Mouse (Mus musculus) limb, embryonic 14.5 days (tissue): ENCODE results near the gene Slc35f2. TPM values are rescaled to one million over a fixed set of nuclear protein-coding genes. Genes with fewer than 3 reads are reported as not detected.

Experiments
- ATAC-seq: fragments of 200-750 bp; cut with Nextera tagmentation; 2 replicates; pipeline ENCODE4 v1.8.0; 2017; ENCODE audit warnings: low read depth, moderate number of reproducible peaks, moderate TSS enrichment; ENCODE audit not compliant: low FRiP score
- DNase-seq: peaks from one replicate; pipeline ENCODE4 v3.0.0-alpha.2; 2015; ENCODE audit warnings: low spot score
- H3K27ac ChIP-seq: fragments of 300-500 bp; sonication (generic); replicated peaks from 2 replicates; pipeline ENCODE4 v1.5.1; 2014; ENCODE audit warnings: low read depth, mild to moderate bottlenecking, low read length, moderate library complexity, mixed read lengths
- H3K27me3 ChIP-seq: fragments of 300-500 bp; sonication (generic); 2 replicates; pipeline ENCODE4 v1.6.1; 2014; ENCODE audit warnings: low read length, mixed read lengths; ENCODE audit not compliant: control insufficient read depth, insufficient read depth
- H3K36me3 ChIP-seq: fragments of 300-500 bp; sonication (generic); 2 replicates; pipeline ENCODE4 v1.6.1; 2014; ENCODE audit warnings: mild to moderate bottlenecking, low read length, moderate library complexity, mixed read lengths; ENCODE audit not compliant: control insufficient read depth, insufficient read depth
- H3K4me1 ChIP-seq: fragments of 300-500 bp; sonication (generic); 2 replicates; pipeline ENCODE4 v1.6.1; 2014; ENCODE audit warnings: antibody characterized with exemption, low read length, mixed read lengths; ENCODE audit not compliant: control insufficient read depth, insufficient read depth
- H3K4me2 ChIP-seq: fragments of 300-500 bp; sonication (generic); replicated peaks from 2 replicates; pipeline ENCODE4 v1.6.1; 2014; ENCODE audit warnings: low read depth, mild to moderate bottlenecking, low read length, moderate library complexity; ENCODE audit not compliant: severe bottlenecking
- H3K4me3 ChIP-seq: fragments of 300-500 bp; sonication (generic); replicated peaks from 2 replicates; pipeline ENCODE4 v1.5.1; 2014; ENCODE audit warnings: low read length
- H3K9ac ChIP-seq: fragments of 300-500 bp; sonication (generic); 2 replicates; pipeline ENCODE4 v1.6.1; 2014; ENCODE audit warnings: mild to moderate bottlenecking, low read depth, low read length, moderate library complexity; ENCODE audit not compliant: severe bottlenecking
- H3K9me3 ChIP-seq: fragments of 300-500 bp; sonication (generic); 2 replicates; pipeline ENCODE4 v1.6.1; 2016; ENCODE audit warnings: low read length; ENCODE audit not compliant: control insufficient read depth
- POLR2A ChIP-seq: fragments of 200-500 bp; IDR thresholded peaks from 2 replicates; pipeline ENCODE4 v1.8.0; 2012; ENCODE audit warnings: inconsistent platforms, mild to moderate bottlenecking, moderate library complexity, borderline replicate concordance; ENCODE audit not compliant: insufficient read depth, insufficient read length; ENCODE audit errors: extremely low read depth
- WGBS: fragments of 180-500 bp; shearing (Covaris S2); extraction: QIAGEN DNeasy Blood & Tissue Kit; methylation state at CpG from one replicate; pipeline ENCODE4 v1.1.7; 2014; 5-methylcytosine and 5-hydroxymethylcytosine counted together
- polyA plus RNA-seq, 2 experiments: library from polyadenylated mRNA; depleted of rRNA in 1 of 2; stranded (reverse) in 1 of 2; unstranded in 1 of 2; fragments of >200 nt; fragmentation: Nextera tagmentation in 1 of 2; extraction: Ambion mirVana in 1 of 2; gene quantifications; 2 replicates each; pipeline versions ENCODE4 v1.2.1 to v1.2.3; 2012 to 2014

Gene Slc35f2
- polyA plus RNA-seq, 2 experiments, result 4.1 TPM

- no peaks in the 10 kb centered on the region for H3K4me1 ChIP-seq
- ATAC-seq (no peak), DNase-seq (no peak)
- H3K27me3 ChIP-seq, result no peaks in the 10 kb centered on the region
- H3K9me3 ChIP-seq, result no peaks in the 10 kb centered on the region
- H3K27ac ChIP-seq, result no peak overlapping the region
- 80% methylated on average over 2 of the region's 2 CpGs for WGBS
- no peak overlapping the region for H3K9ac ChIP-seq
- no peak for TF ChIP-seq POLR2A
- no peak overlapping the region for H3K4me3 ChIP-seq
- no peaks in the 10 kb centered on the region for H3K36me3 ChIP-seq
- no peak overlapping the region for H3K4me2 ChIP-seq
These were observed 25.8 kb downstream of the Slc35f2 start for GRCm38 (mm10) chr9:53797141-53797540.

GRCm38 (mm10) chr9:53802921-53803320, 31.6 kb downstream of the Slc35f2 start:
- Histone ChIP-seq H3K36me3 (no peaks in the 10 kb centered on the region), H3K27ac (no peak overlapping the region), H3K4me1 (no peaks in the 10 kb centered on the region), H3K9ac (no peak overlapping the region), H3K4me3 (no peak overlapping the region), H3K4me2 (no peak overlapping the region), H3K9me3 (no peaks in the 10 kb centered on the region), H3K27me3 (no peaks in the 10 kb centered on the region)
- ATAC-seq (no peak), DNase-seq (no peak)
- TF ChIP-seq POLR2A, result no peak
- WGBS, result 96% methylated on average over 7 of the region's 7 CpGs

- H3K4me2 ChIP-seq, result no peak overlapping the region
- no peaks in the 10 kb centered on the region for H3K27me3 ChIP-seq
- DNase-seq (no peak), ATAC-seq (no peak)
- H3K9ac ChIP-seq, result no peak overlapping the region
- H3K9me3 ChIP-seq, result no peaks in the 10 kb centered on the region
- H3K4me1 ChIP-seq, result no peaks in the 10 kb centered on the region
- H3K4me3 ChIP-seq, result no peak overlapping the region
- H3K27ac ChIP-seq, result no peak overlapping the region
- H3K36me3 ChIP-seq, result no peaks in the 10 kb centered on the region
- WGBS, result 14% methylated on average over 7 of the region's 7 CpGs
- TF ChIP-seq POLR2A, result no peak
These were observed 35.3 kb downstream of the Slc35f2 start for GRCm38 (mm10) chr9:53806496-53807086.

- TF ChIP-seq POLR2A, result no peak
- Histone ChIP-seq H3K4me3 (no peak overlapping the region), H3K4me1 (no peaks in the 10 kb centered on the region), H3K27me3 (no peaks in the 10 kb centered on the region), H3K4me2 (no peak overlapping the region), H3K9me3 (no peaks in the 10 kb centered on the region), H3K27ac (no peak overlapping the region), H3K36me3 (no peaks in the 10 kb centered on the region), H3K9ac (no peak overlapping the region)
- ATAC-seq (no peak), DNase-seq (no peak)
- WGBS, result 91% methylated on average over 6 of the region's 6 CpGs
These were observed 42.1 kb downstream of the Slc35f2 start for GRCm38 (mm10) chr9:53813418-53813817.

- no peaks in the 10 kb centered on the region for H3K9me3 ChIP-seq
- H3K4me2 ChIP-seq, result no peak overlapping the region
- WGBS, result 33% methylated on average over 4 of the region's 4 CpGs
- no peak overlapping the region for H3K9ac ChIP-seq
- no peaks in the 10 kb centered on the region for H3K4me1 ChIP-seq
- ATAC-seq (no peak), DNase-seq (peak; percentile 62)
- no peak overlapping the region for H3K4me3 ChIP-seq
- no peaks in the 10 kb centered on the region for H3K36me3 ChIP-seq
- no peaks in the 10 kb centered on the region for H3K27me3 ChIP-seq
- H3K27ac ChIP-seq, result no peak overlapping the region
- no peak for TF ChIP-seq POLR2A
These were observed 47.4 kb downstream of the Slc35f2 start for GRCm38 (mm10) chr9:53818760-53819159.

GRCm38 (mm10) chr9:53825318-53825717, 54.0 kb downstream of the Slc35f2 start:
- H3K4me2 ChIP-seq, result no peak overlapping the region
- no peak overlapping the region for H3K27ac ChIP-seq
- H3K4me3 ChIP-seq, result no peak overlapping the region
- WGBS, result 6% methylated on average over 9 of the region's 9 CpGs
- H3K9me3 ChIP-seq, result no peaks in the 10 kb centered on the region
- DNase-seq (peak; percentile 53), ATAC-seq (no peak)
- no peaks in the 10 kb centered on the region for H3K36me3 ChIP-seq
- no peaks in the 10 kb centered on the region for H3K4me1 ChIP-seq
- H3K9ac ChIP-seq, result no peak overlapping the region
- no peak for TF ChIP-seq POLR2A
- H3K27me3 ChIP-seq, result no peaks in the 10 kb centered on the region
